ENCODE assay signal across 8 mouse cellular contexts in the genomic region with DNA sequence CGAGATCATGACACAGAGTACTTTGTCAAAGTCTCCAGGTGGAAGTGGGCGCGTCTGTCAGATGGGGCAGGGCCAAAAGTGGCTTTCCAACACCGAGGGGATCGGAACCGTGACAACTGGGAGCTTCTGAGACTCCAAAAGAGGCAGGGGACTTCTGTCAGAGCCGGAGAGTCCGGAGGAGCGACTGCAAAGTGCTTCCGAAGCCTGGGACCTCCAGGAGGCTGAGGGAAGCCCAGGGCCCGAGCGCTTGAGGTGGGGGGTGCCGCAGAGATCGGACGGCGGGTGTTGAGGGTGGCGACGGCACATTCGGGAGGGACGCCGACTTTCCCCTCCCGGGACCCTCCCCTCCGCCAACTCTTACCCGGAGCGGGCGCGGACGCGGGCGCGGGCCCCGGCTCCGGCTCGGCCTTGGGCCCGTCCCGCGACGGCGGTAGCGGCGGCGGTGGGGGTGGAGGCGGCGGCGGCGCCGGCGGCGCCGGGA. TPM values are rescaled to one million over a fixed set of nuclear protein-coding genes. Genes with fewer than 3 reads are reported as not detected.
A peak's percentile ranks its signal among the peaks of the same experiment; 100 is the strongest.
DNase-seq lines count a peak whose midpoint lies in the region; ATAC-seq lines count a peak whose summit lies in the region.

No protein-coding gene starts in this region.

- peak overlapping the region; percentile 86 for H3K4me2 ChIP-seq in embryonic facial prominence, embryonic 13.5 days
- peak overlapping the region; percentile 63 for H3K4me2 ChIP-seq in intestine, embryonic 15.5 days (replicated peaks)
- H3K4me2 ChIP-seq in midbrain, embryonic 16.5 days (ENCODE audit: low read length): peak overlapping the region; percentile 95

- WGBS in embryonic facial prominence, embryonic 13.5 days: under 1% methylated on average over 47 of the region's 50 CpGs
- WGBS in intestine, embryonic 15.5 days: under 1% methylated on average over 45 of the region's 50 CpGs
- WGBS in midbrain, embryonic 16.5 days: 0% methylated on average over 20 of the region's 50 CpGs

- H3K4me3 ChIP-seq in embryonic facial prominence, embryonic 13.5 days: peak overlapping the region; percentile 94
- H3K4me3 ChIP-seq in intestine, embryonic 15.5 days (replicated peaks): peak overlapping the region; percentile 95
- H3K4me3 ChIP-seq in midbrain, embryonic 16.5 days (ENCODE audit: low read depth, low read length): peak overlapping the region; percentile 95

- peak overlapping the region; percentile 78 for H3K27ac ChIP-seq in embryonic facial prominence, embryonic 13.5 days
- peak overlapping the region; percentile 68; the same call in 1 of the 2 replicates for H3K27ac ChIP-seq in intestine, embryonic 15.5 days
- peak overlapping the region; percentile 83 for H3K27ac ChIP-seq in midbrain, embryonic 16.5 days (ENCODE audit: low read length)

- peak; percentile 16; the same call in 1 of the 2 replicates for ATAC-seq in embryonic facial prominence, embryonic 13.5 days (ENCODE audit: insufficient number of reproducible peaks, insufficient read depth, low FRiP score, low TSS enrichment, low read depth)
- peak; percentile 53 for ATAC-seq in intestine, embryonic 15.5 days
- ATAC-seq in midbrain, embryonic 16.5 days: peak; percentile 26
- ATAC-seq in megakaryocyte-erythroid progenitor cell, adult 5-6 weeks (replicated peaks; ENCODE audit: low FRiP score, low TSS enrichment, poor library complexity, severe bottlenecking): no peak; the same call in 1 of the 2 replicates

- H3K9me3 ChIP-seq in embryonic facial prominence, embryonic 13.5 days: no peaks in the 10 kb centered on the region
- H3K9me3 ChIP-seq in intestine, embryonic 15.5 days: no peaks in the 10 kb centered on the region
- no peaks in the 10 kb centered on the region for H3K9me3 ChIP-seq in midbrain, embryonic 16.5 days (replicated peaks; ENCODE audit: control insufficient read depth, low read length, poor library complexity, severe bottlenecking)

- H3K4me1 ChIP-seq in embryonic facial prominence, embryonic 13.5 days: peaks cover 28% of the 10 kb centered on the region
- H3K4me1 ChIP-seq in intestine, embryonic 15.5 days (replicated peaks): peaks cover 16% of the 10 kb centered on the region
- peaks cover 18% of the 10 kb centered on the region for H3K4me1 ChIP-seq in midbrain, embryonic 16.5 days (ENCODE audit: control insufficient read depth, insufficient read depth, low read length)

- no peaks in the 10 kb centered on the region for H3K27me3 ChIP-seq in embryonic facial prominence, embryonic 13.5 days
- no peaks in the 10 kb centered on the region for H3K27me3 ChIP-seq in intestine, embryonic 15.5 days (replicated peaks)
- no peaks in the 10 kb centered on the region for H3K27me3 ChIP-seq in midbrain, embryonic 16.5 days (ENCODE audit: control insufficient read depth, insufficient read depth, low read depth, low read length)

- peak overlapping the region; percentile 96 for H3K9ac ChIP-seq in embryonic facial prominence, embryonic 13.5 days
- H3K9ac ChIP-seq in intestine, embryonic 15.5 days: peak overlapping the region; percentile 98
- peak overlapping the region; percentile 94 for H3K9ac ChIP-seq in midbrain, embryonic 16.5 days (ENCODE audit: low read depth, low read length)

- peak; percentile 91 for DNase-seq in heart, adult 11 months
- DNase-seq in heart, postnatal 25 days (ENCODE audit: low spot score): no peak
- DNase-seq in CD4-positive, CD25-positive, alpha-beta regulatory T cell, adult 2 months (ENCODE audit: low read depth, low spot score): peak; percentile 34
- no peak for DNase-seq in right cerebral cortex, adult 2 months (ENCODE audit: low spot score in 2 of 2)

- intact Hi-C loops in heart, postnatal 25 days (cut with DNase I): loop anchor here (1.0 to 5.0 kb wide), 2 partner anchors 25 to 42 kb away; partner anchors contain the start of genes Akap8 and Wiz

- peaks cover 44% of the 10 kb centered on the region for H3K36me3 ChIP-seq in embryonic facial prominence, embryonic 13.5 days
- H3K36me3 ChIP-seq in intestine, embryonic 15.5 days: peaks cover 24% of the 10 kb centered on the region
- peaks cover 38% of the 10 kb centered on the region for H3K36me3 ChIP-seq in midbrain, embryonic 16.5 days (ENCODE audit: control insufficient read depth, insufficient read depth, low read length)

RNA-seq across cellular contexts. Expression of gene Akap8l, which starts 13.5 kb away (rescaled TPM):
- total RNA-seq in heart, postnatal 25 days (2021): 10 to 100 TPM; 43.0 to 46.3 TPM
- 110 and 113 TPM in 2 replicates for polyA plus RNA-seq in embryonic facial prominence, embryonic 13.5 days (2015; fragmentation: Nextera tagmentation; extraction: Ambion mirVana)
- polyA plus RNA-seq in intestine, embryonic 15.5 days (2015; fragmentation: Nextera tagmentation; extraction: Ambion mirVana): 62.6 and 72.3 TPM in 2 replicates
- 160 and 166 TPM in 2 replicates for polyA plus RNA-seq in midbrain, embryonic 16.5 days (2015; fragmentation: Nextera tagmentation; extraction: Ambion mirVana)
- total RNA-seq in megakaryocyte-erythroid progenitor cell, adult 5-6 weeks (2014; fragmentation: Nextera tagmentation): 87.7 and 107 TPM in 2 replicates
- total RNA-seq in megakaryocyte-erythroid progenitor cell, adult 5-6 weeks (2017): 154 and 167 TPM in 2 replicates

RNA-seq across cellular contexts. Expression of gene Wiz, which starts 25.4 kb away (rescaled TPM):
- 10 to 100 TPM; 18.1 to 20.2 TPM for total RNA-seq in heart, postnatal 25 days (2021)
- 25.3 and 28.7 TPM in 2 replicates for polyA plus RNA-seq in embryonic facial prominence, embryonic 13.5 days (2015; fragmentation: Nextera tagmentation; extraction: Ambion mirVana)
- 24.6 and 24.7 TPM in 2 replicates for polyA plus RNA-seq in intestine, embryonic 15.5 days (2015; fragmentation: Nextera tagmentation; extraction: Ambion mirVana)
- 41.3 and 41.4 TPM in 2 replicates for polyA plus RNA-seq in midbrain, embryonic 16.5 days (2015; fragmentation: Nextera tagmentation; extraction: Ambion mirVana)
- total RNA-seq in megakaryocyte-erythroid progenitor cell, adult 5-6 weeks (2014; fragmentation: Nextera tagmentation): 53.4 and 63.4 TPM in 2 replicates
- total RNA-seq in megakaryocyte-erythroid progenitor cell, adult 5-6 weeks (2017): 6.1 and 6.9 TPM in 2 replicates

RNA-seq across cellular contexts. Expression of gene Rasal3, which starts 39.5 kb away (rescaled TPM):
- total RNA-seq in heart, postnatal 25 days (2021): 1 to 10 TPM in 1 of 2 experiments, under 1 TPM in 1; 0.91 to 1.3 TPM
- polyA plus RNA-seq in embryonic facial prominence, embryonic 13.5 days (2015; fragmentation: Nextera tagmentation; extraction: Ambion mirVana): 1.2 and 1.5 TPM in 2 replicates
- 1.7 and 1.8 TPM in 2 replicates for polyA plus RNA-seq in intestine, embryonic 15.5 days (2015; fragmentation: Nextera tagmentation; extraction: Ambion mirVana)
- 0.55 and 1.0 TPM in 2 replicates for polyA plus RNA-seq in midbrain, embryonic 16.5 days (2015; fragmentation: Nextera tagmentation; extraction: Ambion mirVana)
- 49.4 and 57.4 TPM in 2 replicates for total RNA-seq in megakaryocyte-erythroid progenitor cell, adult 5-6 weeks (2014; fragmentation: Nextera tagmentation)
- 19.9 and 20.8 TPM in 2 replicates for total RNA-seq in megakaryocyte-erythroid progenitor cell, adult 5-6 weeks (2017)

RNA-seq across cellular contexts. Expression of gene Akap8, which starts 42.8 kb away (rescaled TPM):
- total RNA-seq in heart, postnatal 25 days (2021): 10 to 100 TPM; 37.2 to 51.5 TPM
- polyA plus RNA-seq in embryonic facial prominence, embryonic 13.5 days (2015; fragmentation: Nextera tagmentation; extraction: Ambion mirVana): 120 and 123 TPM in 2 replicates
- 83.2 and 85.6 TPM in 2 replicates for polyA plus RNA-seq in intestine, embryonic 15.5 days (2015; fragmentation: Nextera tagmentation; extraction: Ambion mirVana)
- polyA plus RNA-seq in midbrain, embryonic 16.5 days (2015; fragmentation: Nextera tagmentation; extraction: Ambion mirVana): 101 and 109 TPM in 2 replicates
- 124 and 135 TPM in 2 replicates for total RNA-seq in megakaryocyte-erythroid progenitor cell, adult 5-6 weeks (2014; fragmentation: Nextera tagmentation)
- total RNA-seq in megakaryocyte-erythroid progenitor cell, adult 5-6 weeks (2017): 208 and 214 TPM in 2 replicates

Comparison
In these comparisons a context has a peak if more than half of its experiments do, and no peak if none do; other contexts are left out.
1. DNase-seq: peak in heart, adult 11 months (single experiment) and CD4-positive, CD25-positive, alpha-beta regulatory T cell, adult 2 months (single experiment); none in heart, postnatal 25 days (single experiment) and right cerebral cortex, adult 2 months (0 of 2).
2. Peak in every context shown above with its lines, with median percentiles within 50 percentile points of each other: H3K27ac ChIP-seq, H3K4me2 ChIP-seq, H3K4me3 ChIP-seq and H3K9ac ChIP-seq.